Mouse (Mus musculus) common myeloid progenitor, adult 5-6 weeks (primary cell): ENCODE data around the gene Fcamr. TPM values are rescaled to one million over a fixed set of nuclear protein-coding genes. Genes with fewer than 3 reads are reported as not detected.

Experiments
- ATAC-seq: replicated peaks from 2 replicates; pipeline ENCODE4 v1.8.0; 2016; ENCODE audit warnings: low read depth, mild to moderate bottlenecking, moderate TSS enrichment, inconsistent platforms; ENCODE audit not compliant: poor library complexity, severe bottlenecking
- total RNA-seq: library from RNA; stranded (forward); fragments of 200-1000, 187-1606 nt; gene quantifications from 2 replicates; pipeline ENCODE4 v1.2.3, GENCODE M21; 2017

The Fcamr gene
- total RNA-seq, 1 experiment from 2014 or later: not detected

DNA sequence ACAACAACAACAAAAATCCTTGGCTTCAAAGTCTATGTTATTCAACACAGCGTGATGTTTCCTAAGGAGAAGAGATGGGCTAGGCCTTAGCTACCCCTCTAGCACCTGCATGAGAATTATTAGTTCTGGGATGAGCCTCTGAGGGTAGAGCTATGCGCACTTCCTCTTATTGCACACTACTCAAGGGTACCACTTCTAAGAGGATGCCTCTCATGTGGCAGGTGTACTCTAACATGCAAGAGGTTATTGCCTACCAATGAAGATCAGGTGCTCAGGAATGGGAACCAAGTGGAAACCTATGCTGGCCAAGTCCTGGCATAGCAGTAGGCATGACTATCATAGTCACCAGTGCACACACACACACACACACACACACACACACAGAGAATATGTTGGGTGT is 1.3 kb upstream of the Fcamr start:
- 0 out of 2 replicates have a peak, but pooled peaks have one; percentile 34 for ATAC-seq

DNA sequence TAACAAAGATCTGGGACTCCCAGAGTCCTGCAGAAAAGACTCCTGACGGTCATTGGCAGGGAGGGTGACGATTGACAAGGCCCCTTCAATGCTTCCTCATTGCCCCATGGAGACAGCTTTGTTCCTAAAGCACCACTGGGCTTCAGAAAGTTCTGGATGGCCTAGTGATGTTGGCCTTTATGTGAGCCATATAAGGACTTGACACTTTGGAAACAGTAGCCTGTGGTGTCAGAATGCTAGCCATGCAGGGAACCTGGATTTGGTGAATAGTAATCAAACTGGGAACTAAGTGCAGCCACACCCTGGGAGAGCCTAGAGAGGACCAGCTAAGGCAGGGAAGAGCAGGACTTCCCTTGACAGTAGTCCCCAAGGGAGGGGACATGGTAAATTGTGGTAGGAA is 809 bp downstream of the Fcamr start:
- no peak for ATAC-seq

DNA sequence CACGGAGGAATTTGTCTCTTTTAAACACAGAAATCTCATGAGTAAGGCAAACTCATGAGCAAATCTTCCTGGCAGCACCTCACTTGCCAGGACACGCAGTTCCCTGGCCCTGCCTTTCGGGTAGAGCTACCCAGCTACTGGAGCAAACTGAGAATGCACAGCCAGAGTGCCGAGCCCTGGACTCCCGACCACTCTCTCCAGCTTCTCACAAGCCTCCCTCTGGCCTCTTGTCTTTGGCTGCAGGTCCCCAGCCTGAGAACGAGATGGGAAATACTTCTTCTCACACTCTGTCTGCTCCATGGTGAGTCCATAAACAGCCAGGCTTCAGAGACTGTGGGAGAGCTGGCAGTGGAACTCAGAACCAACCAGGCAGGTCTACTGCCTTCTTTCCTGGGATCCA is 2.3 kb downstream of the Fcamr start:
- ATAC-seq: no peak

DNA sequence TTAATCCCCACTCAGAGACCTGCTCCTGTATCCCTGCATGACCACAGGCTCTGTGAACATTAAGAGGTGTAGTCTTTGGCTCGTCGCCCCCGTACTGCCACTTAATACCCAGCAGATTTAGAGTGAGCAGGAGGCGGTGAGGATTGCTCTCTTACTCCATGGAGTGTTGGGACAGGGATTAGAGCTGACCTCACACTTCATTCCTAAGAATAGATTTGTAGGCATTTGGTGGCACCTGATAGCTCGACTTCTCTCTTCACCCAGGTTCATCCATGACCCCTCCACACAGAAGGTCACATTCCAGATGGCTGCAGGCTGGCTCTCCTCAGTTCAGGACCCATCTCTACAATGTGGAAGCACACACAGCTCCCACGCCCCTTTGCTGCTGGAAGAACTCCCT is 3.6 kb downstream of the Fcamr start:
- ATAC-seq: no peak

DNA sequence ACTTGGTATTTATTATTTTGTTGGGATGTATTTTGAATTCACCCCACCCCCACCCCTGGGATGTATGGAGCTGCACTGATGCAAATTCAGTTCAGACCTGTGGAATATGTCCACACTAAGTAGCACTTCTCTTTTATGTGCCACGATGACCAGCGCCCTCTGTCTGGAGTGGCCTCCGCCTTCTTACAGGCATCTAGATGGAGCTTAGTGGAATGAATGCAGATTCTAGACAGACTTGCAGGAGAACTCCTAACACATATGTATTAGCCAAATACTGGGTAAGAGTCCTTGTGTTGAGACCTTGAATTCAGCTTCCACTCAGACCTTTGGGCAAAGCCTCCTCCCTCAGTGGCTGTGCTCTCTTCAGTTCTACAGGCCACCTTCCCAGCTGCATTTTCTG is 10.2 kb downstream of the Fcamr start:
- no peak for ATAC-seq

DNA sequence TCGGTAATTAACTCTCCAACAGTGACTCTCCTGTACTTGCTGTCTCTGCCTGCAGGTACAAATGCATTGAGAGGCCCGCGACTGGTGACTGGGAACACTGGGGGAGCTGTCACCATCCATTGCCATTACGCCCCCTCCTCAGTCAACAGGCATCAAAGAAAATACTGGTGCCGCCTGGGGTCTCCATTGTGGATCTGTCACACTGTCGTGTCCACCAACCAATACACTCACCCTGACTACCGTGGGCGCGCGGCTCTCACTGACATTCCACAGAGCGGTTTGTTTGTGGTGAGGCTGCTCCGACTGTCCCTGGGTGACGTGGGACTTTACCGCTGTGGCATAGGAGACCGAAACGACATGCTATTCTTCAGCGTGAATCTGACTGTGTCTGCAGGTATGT is 10.6 kb downstream of the Fcamr start:
- no peak for ATAC-seq

DNA sequence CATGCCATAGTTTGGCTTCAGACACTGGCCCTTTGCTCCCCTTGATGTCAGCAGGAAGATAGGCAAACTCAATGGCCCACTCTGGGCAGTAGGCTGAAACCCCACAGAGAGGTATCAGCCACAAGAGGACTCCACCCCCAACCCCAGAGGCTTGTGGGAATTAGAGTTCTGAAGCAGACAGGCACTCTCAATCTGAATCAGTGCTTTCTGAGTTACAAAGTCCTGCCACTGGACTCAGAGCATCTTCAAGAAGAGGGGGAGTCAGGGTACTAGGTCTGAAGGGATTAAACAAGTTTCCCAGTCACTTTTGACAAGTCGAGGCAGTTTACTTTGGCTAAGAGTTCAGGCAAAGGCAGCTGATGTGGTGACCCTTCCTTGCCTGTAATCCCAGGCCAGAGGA is 19.0 kb downstream of the Fcamr start:
- no peak for ATAC-seq

DNA sequence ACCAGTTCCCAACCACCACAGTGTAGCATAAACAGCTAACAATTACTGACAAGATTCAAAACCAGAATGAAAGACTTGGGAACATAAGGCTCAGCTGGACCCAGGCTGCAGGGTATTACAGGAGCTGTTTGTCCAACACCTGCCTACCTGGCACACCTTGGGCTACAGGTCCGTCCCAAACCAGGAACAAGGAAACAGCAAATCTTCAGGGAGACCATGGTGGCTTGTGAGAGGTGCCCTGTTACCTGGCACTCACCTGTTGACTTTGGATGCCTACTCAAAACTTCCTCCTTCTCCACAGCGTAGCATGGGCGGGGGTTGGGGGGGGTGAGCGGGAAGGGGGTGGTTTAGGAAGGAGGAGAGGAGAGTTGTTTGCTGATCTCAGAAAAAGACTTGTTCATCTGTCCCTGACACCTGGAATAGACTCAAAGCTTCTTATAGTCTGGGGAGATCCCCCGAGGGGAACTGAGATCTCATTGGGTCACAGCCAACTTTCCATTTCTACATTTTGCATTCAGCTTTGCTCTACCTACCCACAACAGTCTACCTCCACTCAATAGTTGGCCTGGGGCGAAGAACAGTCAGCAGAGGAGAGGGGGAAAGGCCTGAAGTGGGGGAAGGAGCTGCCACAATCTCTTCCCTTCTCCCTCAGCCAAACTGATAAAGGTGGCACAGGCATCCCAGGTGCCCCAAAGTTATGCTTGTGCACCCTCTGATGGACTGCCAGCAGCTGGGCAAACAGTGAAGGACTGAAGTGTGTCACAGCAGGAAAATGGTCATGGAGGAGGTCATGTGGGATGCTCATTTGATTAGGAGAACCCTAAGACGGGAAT is 19.8 kb downstream of the Fcamr start:
- ATAC-seq: 0 out of 2 replicates have a peak, but pooled peaks have one; percentile 40

DNA sequence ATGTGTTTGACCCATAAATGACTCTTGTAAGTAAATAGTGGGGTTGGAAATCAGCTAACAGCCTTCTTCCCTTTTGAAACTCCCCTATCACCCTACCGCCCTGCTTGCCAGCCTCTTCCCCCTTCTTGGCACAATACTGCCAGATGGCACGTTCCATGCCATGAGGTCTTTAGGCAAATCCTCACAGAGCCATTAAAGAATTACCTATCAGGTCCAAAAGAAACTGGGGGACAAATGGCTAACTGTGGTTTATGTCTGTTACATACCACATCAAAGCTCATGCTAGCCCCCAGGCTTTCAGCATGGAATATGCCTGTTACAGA is 20.4 kb downstream of the Fcamr start:
- 0 out of 2 replicates have a peak, but pooled peaks have one; percentile 23 for ATAC-seq

DNA sequence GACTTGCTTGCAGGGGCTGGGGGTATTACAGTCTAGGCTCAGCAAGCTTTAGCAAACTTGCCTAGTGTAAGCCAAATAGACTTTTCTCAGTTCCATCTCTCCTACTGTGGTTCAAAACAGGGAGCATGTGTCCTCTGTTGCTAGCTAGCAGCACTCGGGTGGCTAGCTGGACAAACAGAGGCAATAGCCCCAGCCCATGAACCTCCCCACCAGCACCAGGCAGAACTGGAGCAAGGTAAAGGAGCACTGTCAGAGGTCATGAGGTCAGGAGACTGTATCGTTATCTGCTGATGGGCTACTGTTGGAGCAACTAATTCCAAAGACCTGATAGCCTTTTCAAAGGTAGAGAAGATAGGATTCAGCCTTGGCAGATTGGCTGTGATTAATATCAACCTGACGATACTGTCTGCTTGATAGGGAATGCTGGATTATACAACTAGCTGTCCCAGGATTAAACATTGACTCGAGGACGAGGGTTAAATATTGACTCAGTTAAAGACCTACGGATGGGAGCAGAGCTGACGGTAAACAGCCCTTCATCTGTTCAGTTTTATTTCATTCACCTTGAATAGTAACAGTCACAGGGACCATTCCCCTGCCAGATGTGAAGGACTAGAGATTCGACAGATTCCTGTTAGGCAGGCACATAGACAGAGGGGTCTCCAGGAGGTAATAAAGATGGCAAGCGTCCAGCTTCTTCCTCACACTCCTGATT is 21.4 kb downstream of the Fcamr start:
- ATAC-seq: no peak

DNA sequence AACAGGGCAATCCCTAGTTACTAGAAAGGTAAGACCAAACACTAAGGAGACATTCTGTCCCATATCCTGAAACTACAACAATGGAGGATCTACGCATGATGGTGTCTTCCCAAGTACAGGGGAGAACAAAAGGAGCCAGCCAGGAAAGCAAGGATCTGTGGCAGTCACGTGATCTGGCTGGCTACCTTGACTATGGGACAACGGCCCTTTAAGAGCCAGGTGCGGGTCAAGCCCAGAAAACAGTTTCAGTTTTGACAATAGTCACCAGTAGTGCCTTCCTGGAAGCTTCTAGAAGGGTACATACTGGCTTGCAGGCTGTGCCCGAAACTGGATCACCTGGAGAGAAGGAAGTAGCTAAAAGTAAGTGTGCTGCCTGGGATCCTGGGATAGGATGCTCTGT is 25.7 kb downstream of the Fcamr start, which contains the start of gene Pigr:
Gene Pigr (plus strand): TSS at position 237 of the 400 bp plus-strand sequence.
- ATAC-seq: no peak

DNA sequence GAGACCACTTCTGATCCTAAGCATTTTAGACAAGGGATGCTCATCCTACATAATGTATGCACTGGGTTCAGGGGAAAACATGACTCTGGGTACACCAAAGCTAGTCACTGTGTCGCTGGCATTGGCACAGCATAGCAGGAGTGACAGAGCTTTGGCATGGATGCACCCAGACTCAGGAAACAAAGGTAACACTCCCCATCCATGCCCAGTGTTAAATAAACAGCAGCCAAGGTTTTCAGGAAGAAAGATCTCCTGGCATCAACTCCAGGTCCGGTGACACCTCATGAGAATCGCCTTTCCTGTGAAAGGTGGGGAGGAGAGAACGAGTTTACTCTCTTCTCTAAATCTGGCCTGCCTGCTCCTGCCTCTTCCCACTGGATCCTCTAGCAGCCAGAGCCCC is 28.0 kb downstream of the Fcamr start:
- no peak for ATAC-seq

DNA sequence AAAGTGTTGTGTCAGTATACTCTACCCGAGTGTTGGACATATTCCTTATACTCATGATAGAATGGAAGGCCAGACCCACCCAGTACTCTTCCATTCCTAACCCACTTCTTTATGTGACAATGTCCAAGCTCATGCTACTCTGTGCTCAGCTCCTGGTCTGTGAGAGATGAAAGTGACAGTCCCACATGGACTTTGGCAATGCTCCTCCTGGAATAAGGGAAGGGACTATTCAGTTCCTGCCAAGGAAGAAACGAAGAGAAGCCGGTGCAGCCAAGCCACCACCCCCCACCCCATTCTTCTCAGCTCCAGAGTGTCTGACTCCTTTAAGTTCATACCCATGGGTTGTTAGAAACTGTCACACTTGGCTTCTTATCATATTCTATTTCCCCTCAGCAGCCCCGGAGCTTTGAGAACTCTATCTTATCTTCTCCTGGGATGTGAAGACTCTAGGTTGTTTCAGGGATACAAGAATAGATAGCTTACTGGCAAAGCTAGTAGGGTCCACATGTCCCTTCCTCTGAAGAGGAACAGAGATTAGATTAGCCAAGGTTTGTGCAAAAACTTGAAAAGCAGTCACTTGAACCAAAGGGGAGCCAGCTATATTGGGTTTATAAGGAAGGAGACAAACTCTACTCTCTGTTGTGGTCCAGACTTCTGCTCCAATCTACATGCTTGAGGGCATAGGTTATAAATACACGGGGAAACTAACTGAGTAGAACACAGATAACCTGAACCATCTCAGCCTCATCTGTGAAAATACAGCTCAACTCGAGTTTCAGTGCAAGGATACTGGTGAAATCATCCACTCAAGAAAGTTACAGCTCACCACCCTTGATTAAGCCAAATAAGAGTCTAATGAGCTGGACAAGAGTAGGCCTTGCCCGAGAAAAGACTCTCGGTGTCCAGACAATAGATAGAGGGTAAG is 29.5 kb downstream of the Fcamr start:
- ATAC-seq: 0 out of 2 replicates have a peak, but pooled peaks have one; percentile 36

DNA sequence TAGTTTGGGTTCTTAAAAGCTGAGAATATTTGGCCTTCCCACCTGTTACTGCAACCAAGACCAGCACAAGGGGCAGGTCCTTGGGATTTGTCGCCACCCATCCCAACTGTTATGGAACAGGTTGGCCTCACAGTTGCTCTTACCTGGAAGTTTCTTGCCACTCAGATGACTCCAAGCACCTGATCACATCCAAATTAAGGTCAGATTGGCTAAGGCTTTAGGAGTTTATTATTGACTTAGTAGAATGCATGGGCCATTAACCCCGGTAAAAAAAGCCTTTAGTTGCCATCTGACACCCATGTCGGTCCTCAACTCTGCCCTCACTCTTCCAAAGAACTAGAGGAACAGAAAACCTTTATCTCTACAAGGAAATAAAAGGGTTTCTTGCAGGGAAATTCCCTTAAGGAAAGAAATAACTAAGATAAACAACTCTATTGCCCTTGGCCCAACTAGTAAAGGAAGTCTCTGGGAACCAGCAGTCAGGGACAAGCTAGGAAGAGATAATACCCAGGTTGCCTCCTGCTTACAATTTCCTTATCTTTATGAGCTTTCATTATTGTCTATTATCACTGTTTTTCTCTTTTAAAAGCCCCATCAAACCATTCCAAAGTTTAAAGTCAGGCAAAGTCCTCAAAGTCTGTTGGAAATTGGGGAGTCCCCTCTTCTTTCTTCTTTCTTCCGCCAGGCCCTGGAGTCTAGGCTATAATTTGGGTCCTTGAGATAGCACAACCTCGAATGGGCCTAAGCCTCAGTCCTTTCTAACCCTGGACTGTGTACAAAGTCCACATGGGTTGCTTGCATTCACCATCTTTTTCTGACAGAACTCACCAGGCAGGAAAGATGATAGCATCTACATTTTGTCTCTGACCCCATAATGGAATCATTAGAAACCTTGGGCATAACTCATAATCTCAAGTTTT is 31.8 kb downstream of the Fcamr start:
- no peak for ATAC-seq

DNA sequence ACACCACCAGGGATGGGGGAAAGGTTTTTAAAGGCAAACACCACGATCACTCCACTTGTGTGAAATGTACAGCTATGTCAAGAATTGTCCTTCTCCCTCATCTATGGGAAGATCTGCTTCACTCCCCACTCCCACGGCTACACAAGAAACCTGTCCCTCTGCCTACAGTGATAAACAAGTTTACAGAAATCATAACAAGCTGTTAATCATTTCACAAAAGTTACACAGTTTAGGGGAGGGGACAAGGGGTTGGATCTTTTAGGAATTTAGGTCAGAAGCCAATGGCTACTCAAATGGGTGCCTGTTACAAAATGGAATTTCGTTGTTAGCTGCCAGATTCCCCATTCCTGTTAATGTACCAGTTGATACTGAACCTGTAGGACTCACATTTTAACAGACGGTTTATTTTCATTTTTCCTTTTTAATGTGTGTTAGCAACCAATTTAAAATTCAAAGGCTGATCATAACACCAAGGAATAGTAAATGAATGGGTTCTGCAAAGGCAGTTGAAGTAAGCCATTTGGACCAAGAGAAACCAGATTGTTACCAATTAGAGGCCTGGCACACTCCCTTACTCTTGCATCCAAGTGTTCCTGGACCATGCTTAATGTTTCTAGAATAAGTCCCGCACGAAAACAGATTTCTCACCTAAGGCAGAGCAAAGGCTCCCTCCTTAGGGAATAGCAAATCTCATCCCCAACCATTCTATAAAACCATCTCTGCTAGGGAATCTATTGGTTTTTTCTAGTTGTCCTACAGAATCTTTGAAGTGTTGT is 34.6 kb downstream of the Fcamr start:
- ATAC-seq: no peak

DNA sequence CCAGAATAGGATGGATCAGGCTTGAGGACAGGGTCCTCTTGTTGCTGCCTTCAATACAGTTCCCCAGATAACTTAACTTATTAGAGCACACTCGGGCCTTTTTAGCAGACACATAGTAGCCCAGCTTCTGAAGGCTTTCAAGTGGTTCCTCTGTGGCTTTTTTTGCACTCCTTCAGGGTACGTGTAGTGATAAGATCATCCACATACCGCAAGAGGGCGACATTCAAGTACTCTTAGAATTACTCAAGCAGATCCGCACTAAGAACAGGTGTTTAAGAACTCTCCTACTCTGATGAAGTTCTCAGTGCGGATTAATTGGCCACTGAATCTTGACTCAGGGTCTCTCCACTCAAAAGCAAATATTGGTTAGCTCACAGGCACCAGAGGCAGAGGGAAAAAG is 37.6 kb downstream of the Fcamr start:
- ATAC-seq: peak; percentile 66

DNA sequence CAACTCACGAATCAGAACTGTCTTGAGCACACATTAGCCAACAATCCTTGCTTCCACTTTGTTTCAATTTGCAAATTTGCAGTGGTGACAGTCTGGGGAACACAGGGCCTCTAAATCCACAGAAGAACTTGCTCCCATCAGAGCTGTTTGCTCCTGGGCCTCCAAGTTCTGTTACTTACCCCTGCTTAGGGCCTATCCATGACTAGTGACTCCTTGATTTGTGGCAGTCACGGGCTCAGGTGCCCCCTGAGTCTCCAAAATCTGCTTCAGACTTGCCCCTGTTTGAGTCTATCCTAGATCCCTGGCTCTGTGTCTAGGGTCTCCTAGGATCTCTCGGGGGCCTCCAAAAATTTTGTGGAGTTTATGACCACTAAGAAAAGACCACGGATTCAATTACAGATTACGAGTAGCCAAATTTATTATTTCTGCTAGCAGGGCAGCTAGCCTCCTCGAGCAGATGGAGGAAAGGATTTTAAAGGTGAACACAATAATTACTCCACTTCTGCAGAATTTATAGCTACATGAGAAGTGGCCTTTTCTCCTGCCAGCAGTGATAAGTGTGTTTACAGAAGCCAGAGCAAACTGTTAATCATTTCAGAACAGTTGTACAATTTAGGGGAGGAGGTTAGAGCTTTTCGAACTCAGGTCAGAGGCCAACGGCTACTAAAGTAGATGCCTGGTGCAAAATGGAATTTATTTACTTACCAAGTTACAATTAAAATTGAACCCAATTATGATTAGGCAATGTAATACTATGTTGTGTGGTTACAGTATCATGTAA is 40.1 kb downstream of the Fcamr start:
- no peak for ATAC-seq

DNA sequence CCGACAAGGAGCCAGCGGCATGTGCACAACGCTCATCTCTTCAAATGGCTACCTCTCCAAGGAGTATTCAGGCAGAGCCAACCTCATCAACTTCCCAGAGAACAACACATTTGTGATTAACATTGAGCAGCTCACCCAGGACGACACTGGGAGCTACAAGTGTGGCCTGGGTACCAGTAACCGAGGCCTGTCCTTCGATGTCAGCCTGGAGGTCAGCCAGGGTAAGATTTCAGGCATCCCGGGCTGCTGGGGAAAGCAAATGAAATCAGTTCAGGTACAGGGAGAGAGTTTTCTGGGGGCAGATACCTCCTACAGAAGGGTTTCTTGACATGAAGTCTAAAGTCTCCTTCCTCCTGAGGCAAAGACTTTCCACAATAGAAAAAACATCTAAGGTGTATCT is 40.9 kb downstream of the Fcamr start:
- no peak for ATAC-seq
